Mouse (Mus musculus) heart, postnatal 0 days (tissue): Measurements from ENCODE around the gene Mob1a. TPM values are rescaled to one million over a fixed set of nuclear protein-coding genes. Genes with fewer than 3 reads are reported as not detected.
"Not testable (repeated sequence)": the region's sequence is repeated elsewhere in the genome, so short reads cannot be mapped to it uniquely, and the experiment has no call there.

Experiments
- ATAC-seq: fragments of 200-750 bp; cut with Nextera tagmentation; 2 replicates; pipeline ENCODE4 v1.8.0; 2017; ENCODE audit warnings: low read depth, moderate number of reproducible peaks, moderate library complexity; ENCODE audit not compliant: insufficient read depth
- DNase-seq: peaks from one replicate; pipeline ENCODE4 v3.0.0-alpha.2; 2016; ENCODE audit warnings: low spot score
- H3K27ac ChIP-seq: fragments of 300-500 bp; sonication (generic); 2 replicates; pipeline ENCODE4 v1.5.1; 2014; ENCODE audit warnings: low read depth, mild to moderate bottlenecking
- H3K27me3 ChIP-seq: fragments of 300-500 bp; sonication (generic); 2 replicates; pipeline ENCODE4 v1.6.1; 2014; ENCODE audit warnings: low read length, mixed read lengths; ENCODE audit not compliant: control insufficient read depth, insufficient read depth
- H3K36me3 ChIP-seq: fragments of 300-500 bp; sonication (generic); replicated peaks from 2 replicates; pipeline ENCODE4 v1.6.1; 2014; ENCODE audit warnings: low read length, mixed read lengths; ENCODE audit not compliant: control insufficient read depth, insufficient read depth
- H3K4me1 ChIP-seq: fragments of 300-500 bp; sonication (generic); 2 replicates; pipeline ENCODE4 v1.6.1; 2014; ENCODE audit warnings: antibody characterized with exemption; ENCODE audit not compliant: control insufficient read depth, insufficient read depth
- H3K4me2 ChIP-seq: fragments of 300-500 bp; sonication (generic); 2 replicates; pipeline ENCODE4 v1.6.1; 2014; ENCODE audit warnings: low read depth, mild to moderate bottlenecking, low read length, moderate library complexity
- H3K4me3 ChIP-seq: fragments of 300-500 bp; sonication (generic); 2 replicates; pipeline ENCODE4 v1.5.1; 2014; ENCODE audit warnings: low read depth, low read length
- H3K9ac ChIP-seq: fragments of 300-500 bp; sonication (generic); replicated peaks from 2 replicates; pipeline ENCODE4 v1.6.1; 2014; ENCODE audit warnings: low read depth, low read length, mixed read lengths
- H3K9me3 ChIP-seq: fragments of 300-500 bp; sonication (generic); replicated peaks from 2 replicates; pipeline ENCODE4 v1.6.1; 2016; ENCODE audit warnings: low read length; ENCODE audit not compliant: control insufficient read depth
- CTCF ChIP-seq: IDR thresholded peaks from 2 replicates; pipeline ENCODE4 v1.5.1; 2016; ENCODE audit warnings: antibody characterized with exemption, control low read depth, low read depth
- EP300 ChIP-seq: IDR thresholded peaks from 2 replicates; pipeline ENCODE4 v1.6.1; 2016; ENCODE audit warnings: antibody characterized with exemption, low read depth
- WGBS: fragments of 180-500 bp; shearing (Covaris S2); extraction: QIAGEN DNeasy Blood & Tissue Kit; methylation state at CpG from one replicate; pipeline ENCODE4 v1.1.7; 2014; 5-methylcytosine and 5-hydroxymethylcytosine counted together
- polyA plus RNA-seq: library from polyadenylated mRNA; unstranded; fragments of >200 nt; fragmentation: Nextera tagmentation; extraction: Ambion mirVana; gene quantifications from 2 replicates; pipeline ENCODE4 v1.2.1, GENCODE M21; 2015
- total RNA-seq: library from RNA; depleted of rRNA; stranded (reverse); fragments of >200 nt; gene quantifications from 2 replicates; pipeline ENCODE4 v1.2.3, GENCODE M21; 2014; ENCODE audit warnings: low replicate concordance

Mob1a gene
- total and polyA plus RNA-seq, 2 experiments from 2014 or later, result 15.1 to 35.0 TPM

- Histone ChIP-seq H3K9me3 (no peaks in the 10 kb centered on the region), H3K27me3 (no peaks in the 10 kb centered on the region), H3K4me3 (no peak overlapping the region), H3K4me2 (no peak overlapping the region), H3K9ac (no peak overlapping the region), H3K27ac (no peak overlapping the region), H3K4me1 (no peaks in the 10 kb centered on the region), H3K36me3 (peaks cover 48% of the 10 kb centered on the region)
- DNase-seq (no peak), ATAC-seq (no peak)
- 82% methylated on average over 2 of the region's 2 CpGs for whole genome bisulfite sequencing
- TF ChIP-seq CTCF, result no peak
- no peak for TF ChIP-seq EP300
These were observed 17.1 kb downstream of the Mob1a start for GRCm38 (mm10) chr6:83342957-83343356.

DNA sequence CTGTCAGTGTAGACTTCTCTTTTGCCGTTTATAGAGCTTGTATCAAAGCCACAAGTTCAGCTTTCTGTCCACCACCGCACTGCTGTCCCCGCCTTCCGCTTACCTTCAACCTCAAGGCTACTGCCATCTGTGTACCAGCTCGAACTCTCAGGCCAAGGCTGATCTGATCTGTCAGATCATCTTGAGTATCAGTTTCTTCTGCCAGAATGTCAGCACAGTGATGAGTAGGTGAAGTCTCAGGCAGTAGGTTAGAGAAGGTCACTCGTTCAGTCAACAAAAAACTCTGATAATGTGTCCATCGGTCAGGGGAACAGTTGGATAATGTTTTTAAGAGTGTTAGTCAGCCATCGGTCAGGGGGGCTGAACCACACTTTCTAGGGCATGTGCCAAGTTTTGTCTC is 19.5 kb downstream of the Mob1a start:
- H3K4me3 ChIP-seq, H3K4me1 ChIP-seq, H3K27ac ChIP-seq, H3K27me3 ChIP-seq, DNase-seq, H3K9me3 ChIP-seq, H3K9ac ChIP-seq, H3K4me2 ChIP-seq, ATAC-seq: not testable (repeated sequence)
- 74% methylated on average over 8 of the region's 8 CpGs for WGBS
- H3K36me3 ChIP-seq, result peaks cover 28% of the 10 kb centered on the region

GRCm38 (mm10) chr6:83347916-83348315 is 22.1 kb downstream of the Mob1a start:
- no peak for ATAC-seq
- DNase-seq, result no peak
- H3K27me3 ChIP-seq, result no peaks in the 10 kb centered on the region
- no peak overlapping the region for H3K4me3 ChIP-seq
- no peaks in the 10 kb centered on the region; the same call in 1 of the 2 replicates for H3K4me1 ChIP-seq
- TF ChIP-seq CTCF, result no peak
- TF ChIP-seq EP300, result no peak
- H3K9me3 ChIP-seq, result no peaks in the 10 kb centered on the region
- H3K36me3 ChIP-seq, result peaks cover 17% of the 10 kb centered on the region
- no peak overlapping the region for H3K4me2 ChIP-seq
- no peak overlapping the region for H3K27ac ChIP-seq
- WGBS, result 83% methylated on average over 3 of the region's 3 CpGs
- no peak overlapping the region for H3K9ac ChIP-seq

DNA sequence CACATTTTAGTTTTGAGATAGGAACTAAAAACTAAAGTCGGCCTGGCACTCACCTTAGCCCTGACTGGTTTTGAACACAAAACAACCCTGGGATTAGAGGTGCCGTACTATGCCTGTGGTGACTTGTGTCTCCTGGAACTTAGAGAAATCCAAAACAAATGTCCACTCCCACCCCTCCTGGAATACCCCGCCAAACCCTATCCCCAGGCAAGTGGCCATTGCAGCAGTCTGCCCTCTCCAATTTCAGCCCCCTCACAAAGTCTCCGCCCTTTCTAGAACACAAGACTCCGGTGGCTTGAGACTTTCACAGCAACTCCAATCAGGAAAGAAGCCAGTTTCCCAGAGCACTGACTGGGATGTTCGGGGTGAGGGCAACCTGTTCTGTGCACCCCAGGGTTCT is 23.1 kb downstream of the Mob1a start, which contains the start of gene Bola3:
TSS of gene Bola3 (plus strand) at position 275 of the 400 bp plus-strand sequence.
- H3K4me1 ChIP-seq, result no peaks in the 10 kb centered on the region; the same call in 1 of the 2 replicates
- no peaks in the 10 kb centered on the region for H3K9me3 ChIP-seq
- H3K4me2 ChIP-seq, result peak within 1 kb of the TSS; percentile 77
- ATAC-seq (no peak), DNase-seq (no peak)
- TF ChIP-seq EP300, result no peak
- TF ChIP-seq CTCF, result no peak
- H3K27ac ChIP-seq, result peak within 1 kb of the TSS; percentile 52
- H3K9ac ChIP-seq, result peak within 1 kb of the TSS; percentile 71
- peak within 1 kb of the TSS; percentile 66 for H3K4me3 ChIP-seq
- H3K27me3 ChIP-seq, result no peaks in the 10 kb centered on the region
- WGBS, result 32% methylated on average over 6 of the region's 6 CpGs
- H3K36me3 ChIP-seq, result peaks cover 21% of the 10 kb centered on the region

DNA sequence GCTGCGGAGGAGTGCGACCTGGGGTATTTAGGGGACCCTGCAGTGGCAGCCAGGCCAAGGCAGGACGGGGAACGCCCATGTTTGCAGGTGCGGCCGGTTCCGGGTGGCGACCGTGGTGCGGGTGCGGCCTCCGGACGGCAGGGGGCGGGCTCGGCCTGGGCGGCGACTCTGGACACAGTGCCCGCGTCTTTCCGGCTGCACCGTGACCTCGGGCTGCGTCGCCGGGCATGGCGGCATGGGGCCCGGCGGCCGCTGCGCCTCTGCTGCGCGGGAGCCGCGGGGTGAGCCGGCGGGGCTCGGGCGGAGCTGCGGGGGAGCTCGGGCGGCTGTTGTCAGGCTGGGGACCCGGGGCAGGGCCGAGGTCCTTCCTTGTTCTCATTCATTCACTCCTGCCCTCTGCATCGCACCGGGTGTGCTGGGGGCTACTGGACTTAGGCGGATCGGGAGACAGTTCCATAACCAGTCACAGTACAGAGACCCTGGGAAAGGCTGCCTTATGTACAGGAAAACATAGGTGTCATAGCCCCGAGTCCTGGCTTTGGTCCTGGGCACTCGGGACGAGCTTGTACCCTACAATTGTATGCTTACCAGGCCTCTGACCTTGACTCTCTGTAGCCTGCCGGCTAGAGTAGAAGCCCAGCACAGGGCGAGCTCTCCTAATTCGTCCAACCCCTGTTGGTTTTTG is 23.6 kb downstream of the Mob1a start:
- DNase-seq, result peak; percentile 75
- Histone ChIP-seq H3K27ac (peak overlapping the region; percentile 52), H3K9me3 (no peaks in the 10 kb centered on the region), H3K27me3 (no peaks in the 10 kb centered on the region), H3K9ac (peak overlapping the region; percentile 71), H3K4me1 (no peaks in the 10 kb centered on the region; the same call in 1 of the 2 replicates), H3K4me3 (peak overlapping the region; percentile 66), H3K36me3 (peaks cover 27% of the 10 kb centered on the region), H3K4me2 (peak overlapping the region; percentile 77)
- TF ChIP-seq EP300 (no peak), CTCF (peak; percentile 74)
- ATAC-seq, result peak; percentile 96
- WGBS, result 0% methylated on average over 45 of the region's 53 CpGs

GRCm38 (mm10) chr6:83350172-83350571 is 24.4 kb downstream of the Mob1a start:
- 71% methylated on average over 7 of the region's 7 CpGs for WGBS
- H3K4me3 ChIP-seq, result peak overlapping the region; percentile 66
- no peaks in the 10 kb centered on the region for H3K9me3 ChIP-seq
- H3K9ac ChIP-seq, result peak overlapping the region; percentile 71
- peak overlapping the region; percentile 77 for H3K4me2 ChIP-seq
- TF ChIP-seq CTCF, result no peak
- no peak for TF ChIP-seq EP300
- H3K4me1 ChIP-seq, result no peaks in the 10 kb centered on the region; the same call in 1 of the 2 replicates
- peak overlapping the region; percentile 52; the same call in 1 of the 2 replicates for H3K27ac ChIP-seq
- H3K27me3 ChIP-seq, result no peaks in the 10 kb centered on the region
- ATAC-seq (no peak), DNase-seq (no peak)
- peaks cover 34% of the 10 kb centered on the region for H3K36me3 ChIP-seq
